Mouse (Mus musculus) heart, postnatal 0 days (tissue): ENCODE data around the gene Olfr771. TPM values are rescaled to one million over a fixed set of nuclear protein-coding genes. Genes with fewer than 3 reads are reported as not detected.
"Not testable (repeated sequence)": the region's sequence is repeated elsewhere in the genome, so short reads cannot be mapped to it uniquely, and the experiment has no call there.

Source experiments
- ATAC-seq: fragments of 200-750 bp; cut with Nextera tagmentation; 2 replicates; pipeline ENCODE4 v1.8.0; 2017; ENCODE audit warnings: low read depth, moderate number of reproducible peaks, moderate library complexity; ENCODE audit not compliant: insufficient read depth
- DNase-seq: peaks from one replicate; pipeline ENCODE4 v3.0.0-alpha.2; 2016; ENCODE audit warnings: low spot score
- H3K27ac ChIP-seq: fragments of 300-500 bp; sonication (generic); 2 replicates; pipeline ENCODE4 v1.5.1; 2014; ENCODE audit warnings: low read depth, mild to moderate bottlenecking
- H3K27me3 ChIP-seq: fragments of 300-500 bp; sonication (generic); 2 replicates; pipeline ENCODE4 v1.6.1; 2014; ENCODE audit warnings: low read length, mixed read lengths; ENCODE audit not compliant: control insufficient read depth, insufficient read depth
- H3K36me3 ChIP-seq: fragments of 300-500 bp; sonication (generic); replicated peaks from 2 replicates; pipeline ENCODE4 v1.6.1; 2014; ENCODE audit warnings: low read length, mixed read lengths; ENCODE audit not compliant: control insufficient read depth, insufficient read depth
- H3K4me1 ChIP-seq: fragments of 300-500 bp; sonication (generic); 2 replicates; pipeline ENCODE4 v1.6.1; 2014; ENCODE audit warnings: antibody characterized with exemption; ENCODE audit not compliant: control insufficient read depth, insufficient read depth
- H3K4me2 ChIP-seq: fragments of 300-500 bp; sonication (generic); 2 replicates; pipeline ENCODE4 v1.6.1; 2014; ENCODE audit warnings: low read depth, mild to moderate bottlenecking, low read length, moderate library complexity
- H3K4me3 ChIP-seq: fragments of 300-500 bp; sonication (generic); 2 replicates; pipeline ENCODE4 v1.5.1; 2014; ENCODE audit warnings: low read depth, low read length
- H3K9ac ChIP-seq: fragments of 300-500 bp; sonication (generic); replicated peaks from 2 replicates; pipeline ENCODE4 v1.6.1; 2014; ENCODE audit warnings: low read depth, low read length, mixed read lengths
- H3K9me3 ChIP-seq: fragments of 300-500 bp; sonication (generic); replicated peaks from 2 replicates; pipeline ENCODE4 v1.6.1; 2016; ENCODE audit warnings: low read length; ENCODE audit not compliant: control insufficient read depth
- CTCF ChIP-seq: IDR thresholded peaks from 2 replicates; pipeline ENCODE4 v1.5.1; 2016; ENCODE audit warnings: antibody characterized with exemption, control low read depth, low read depth
- EP300 ChIP-seq: IDR thresholded peaks from 2 replicates; pipeline ENCODE4 v1.6.1; 2016; ENCODE audit warnings: antibody characterized with exemption, low read depth
- WGBS: fragments of 180-500 bp; shearing (Covaris S2); extraction: QIAGEN DNeasy Blood & Tissue Kit; methylation state at CpG from one replicate; pipeline ENCODE4 v1.1.7; 2014; 5-methylcytosine and 5-hydroxymethylcytosine counted together
- polyA plus RNA-seq: library from polyadenylated mRNA; unstranded; fragments of >200 nt; fragmentation: Nextera tagmentation; extraction: Ambion mirVana; gene quantifications from 2 replicates; pipeline ENCODE4 v1.2.1, GENCODE M21; 2015
- total RNA-seq: library from RNA; depleted of rRNA; stranded (reverse); fragments of >200 nt; gene quantifications from 2 replicates; pipeline ENCODE4 v1.2.3, GENCODE M21; 2014; ENCODE audit warnings: low replicate concordance; rRNA removed

The Olfr771 gene
- total RNA-seq (not detected in 2 replicates), polyA plus RNA-seq (not detected in 2 replicates)

DNA sequence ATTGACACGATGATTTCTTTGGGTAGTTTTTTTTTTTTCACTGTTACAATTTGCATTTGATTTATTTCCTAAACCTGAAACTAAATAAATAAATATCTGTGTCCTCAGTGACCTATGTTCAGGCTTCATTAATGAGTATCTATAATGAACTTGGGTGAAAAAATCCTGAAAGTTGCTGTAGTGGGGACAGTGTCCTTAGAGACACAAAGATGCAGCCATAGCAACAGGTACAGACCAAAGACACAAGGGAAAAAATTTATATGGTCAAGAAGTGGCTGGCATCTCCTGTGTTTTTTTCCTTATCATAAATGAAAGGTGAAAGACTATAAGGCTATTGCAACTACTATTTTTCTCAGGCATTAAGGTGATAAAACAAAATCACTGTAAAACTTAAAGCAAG, at the start of gene Olfr771:
Gene Olfr771 (minus strand): TSS at position 101 of the 400 bp plus-strand sequence.
- Histone ChIP-seq H3K4me2 (no peak within 1 kb of the TSS), H3K27me3 (no peaks in the 10 kb centered on the region), H3K4me3 (no peak within 1 kb of the TSS), H3K4me1 (no peaks in the 10 kb centered on the region), H3K36me3 (no peaks in the 10 kb centered on the region), H3K27ac (no peak within 1 kb of the TSS), H3K9ac (no peak within 1 kb of the TSS), H3K9me3 (no peaks in the 10 kb centered on the region)
- WGBS, result 67% methylated on average over 1 of the region's 1 CpGs
- no peak for DNase-seq
- no peak for ATAC-seq
- TF ChIP-seq CTCF (no peak), EP300 (no peak)

DNA sequence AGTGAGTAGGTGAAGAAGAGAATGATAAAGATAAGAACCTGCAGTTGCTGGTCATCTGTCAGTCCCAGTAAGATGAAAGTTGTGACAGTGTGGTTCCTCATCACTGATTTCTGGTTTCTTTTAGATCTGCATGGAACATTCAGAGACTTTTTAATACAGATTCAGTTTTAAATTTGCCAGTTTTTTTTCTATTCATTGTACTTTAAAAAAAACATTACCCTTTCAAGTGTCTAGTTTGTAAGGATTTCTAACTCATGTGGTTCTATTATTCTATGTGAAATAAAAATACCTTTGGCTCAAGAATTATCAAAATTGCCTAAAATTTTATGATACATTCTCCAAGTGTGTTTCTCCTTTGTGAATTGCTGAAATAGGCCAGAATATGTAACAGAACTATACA, 22.8 kb upstream of the Olfr771 start, which contains the start of gene Olfr773:
Gene Olfr773 (minus strand): TSS at position 101 of the 400 bp plus-strand sequence.
- not testable (repeated sequence) for H3K4me2 ChIP-seq, H3K4me1 ChIP-seq, H3K4me3 ChIP-seq, H3K9me3 ChIP-seq, H3K36me3 ChIP-seq, ATAC-seq, H3K27ac ChIP-seq, H3K9ac ChIP-seq, H3K27me3 ChIP-seq, DNase-seq

DNA sequence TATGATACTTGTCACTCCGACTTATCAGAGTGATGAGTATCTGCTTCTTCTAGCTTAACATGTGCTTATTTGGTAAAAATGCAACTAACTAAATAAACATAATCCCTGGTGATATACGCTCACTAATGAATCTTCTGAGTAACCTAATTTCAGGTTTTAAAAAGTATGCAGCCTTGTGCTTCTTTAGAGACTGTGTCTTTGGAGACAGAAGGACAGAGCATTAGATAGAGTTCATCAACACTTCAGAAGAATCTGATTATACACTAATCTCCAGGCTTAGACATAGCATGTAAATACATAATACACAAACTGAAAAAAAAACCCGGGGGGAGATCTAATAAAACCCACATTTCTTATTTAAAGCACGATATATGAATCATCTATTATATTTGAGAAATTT, 13.3 kb upstream of the Olfr771 start, which contains the start of gene Olfr772:
Gene Olfr772 (minus strand): TSS at position 101 of the 400 bp plus-strand sequence.
- H3K9ac ChIP-seq, H3K27ac ChIP-seq, H3K27me3 ChIP-seq, H3K4me3 ChIP-seq, H3K9me3 ChIP-seq, H3K36me3 ChIP-seq, DNase-seq, H3K4me2 ChIP-seq, H3K4me1 ChIP-seq, ATAC-seq: not testable (repeated sequence)
- 50% methylated on average over 3 of the region's 4 CpGs for WGBS

DNA sequence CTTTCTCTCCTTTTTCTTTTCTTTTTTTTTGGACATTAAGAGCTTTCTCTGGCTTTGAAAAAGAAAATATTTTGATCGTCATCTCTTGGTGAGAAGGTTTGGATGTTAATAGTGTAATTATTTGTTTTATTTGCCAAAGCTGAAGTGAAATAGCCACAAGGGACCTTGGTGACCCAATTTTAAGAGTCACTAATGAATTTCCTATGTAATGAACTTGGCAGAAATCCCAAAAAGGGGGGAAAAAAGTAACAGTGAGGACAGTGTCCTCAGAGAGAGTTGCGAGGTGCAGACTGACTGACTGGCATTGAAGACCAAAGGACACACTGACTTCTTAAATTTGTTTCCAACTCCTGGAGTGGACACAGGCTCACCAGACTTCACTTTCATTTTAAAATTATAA, 25.7 kb downstream of the Olfr771 start, which contains the start of gene Olfr770:
Gene Olfr770 (minus strand): TSS at position 101 of the 400 bp plus-strand sequence.
- TF ChIP-seq CTCF, result no peak
- no peak for TF ChIP-seq EP300
- DNase-seq (no peak), ATAC-seq (no peak)
- Histone ChIP-seq H3K36me3 (no peaks in the 10 kb centered on the region), H3K9ac (no peak within 1 kb of the TSS), H3K4me2 (no peak within 1 kb of the TSS), H3K27ac (no peak within 1 kb of the TSS), H3K4me1 (no peaks in the 10 kb centered on the region), H3K27me3 (no peaks in the 10 kb centered on the region), H3K4me3 (no peak within 1 kb of the TSS), H3K9me3 (no peaks in the 10 kb centered on the region)
- 76% methylated on average over 2 of the region's 2 CpGs for whole genome bisulfite sequencing

DNA sequence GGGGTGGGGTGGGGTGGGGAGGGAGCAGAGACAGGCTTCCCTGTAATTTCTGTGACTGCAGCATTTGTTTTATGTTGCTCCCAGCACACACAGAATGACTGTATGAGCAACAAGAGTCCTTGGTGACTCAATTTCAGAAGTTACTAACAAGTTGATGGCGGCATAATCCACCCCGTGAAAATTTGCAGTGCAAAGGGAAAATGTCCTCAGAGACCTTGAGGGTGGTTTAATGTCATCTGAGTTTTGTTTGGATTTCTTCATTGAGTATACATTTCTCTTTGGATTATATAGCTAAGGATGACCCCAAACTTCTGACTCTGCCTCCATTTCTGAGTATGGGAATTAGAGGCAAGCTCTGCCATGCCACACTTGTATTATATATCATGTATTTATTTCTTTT, 46.8 kb downstream of the Olfr771 start, which contains the start of gene Olfr769:
Gene Olfr769 (minus strand): TSS at position 101 of the 400 bp plus-strand sequence.
- ATAC-seq (no peak), DNase-seq (no peak)
- 70% methylated on average over 2 of the region's 2 CpGs for WGBS
- H3K9ac ChIP-seq, result no peak within 1 kb of the TSS
- H3K9me3 ChIP-seq, result peaks cover 5% of the 10 kb centered on the region; the same call in 1 of the 2 replicates
- H3K4me1 ChIP-seq, result no peaks in the 10 kb centered on the region
- no peak within 1 kb of the TSS for H3K4me2 ChIP-seq
- no peak for TF ChIP-seq CTCF
- no peak for TF ChIP-seq EP300
- H3K27ac ChIP-seq, result no peak within 1 kb of the TSS
- no peaks in the 10 kb centered on the region for H3K27me3 ChIP-seq
- no peaks in the 10 kb centered on the region for H3K36me3 ChIP-seq
- H3K4me3 ChIP-seq, result no peak within 1 kb of the TSS

DNA sequence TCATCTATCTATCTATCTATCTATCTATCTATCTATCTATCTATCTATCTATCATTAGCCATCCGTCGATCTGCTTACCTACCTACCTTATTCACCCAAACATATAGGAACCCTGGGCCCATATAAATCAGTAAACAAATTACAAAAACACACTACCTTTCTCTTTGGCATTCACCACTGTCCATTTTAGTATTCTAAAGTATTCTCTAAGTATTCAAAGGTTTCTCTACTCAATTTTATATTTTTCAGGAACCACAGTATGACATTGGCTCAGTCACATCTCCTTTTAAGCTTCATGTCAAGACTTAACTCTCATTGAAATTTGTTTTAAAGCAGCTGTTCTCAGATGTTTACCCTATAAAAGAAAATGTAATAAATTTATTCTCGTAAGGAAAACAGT, 49.4 kb downstream of the Olfr771 start:
- Histone ChIP-seq H3K36me3 (no peaks in the 10 kb centered on the region), H3K4me2 (no peak overlapping the region), H3K9me3 (no peaks in the 10 kb centered on the region), H3K27ac (no peak overlapping the region), H3K9ac (no peak overlapping the region), H3K4me3 (no peak overlapping the region), H3K4me1 (no peaks in the 10 kb centered on the region), H3K27me3 (no peaks in the 10 kb centered on the region)
- ATAC-seq (no peak), DNase-seq (no peak)
- WGBS, result 93% methylated on average over 3 of the region's 3 CpGs
- TF ChIP-seq EP300 (no peak), CTCF (no peak)

Other genes with a start within 250 kb of the Olfr771 start
- 7.6 and 14.3 TPM in 2 replicates for gene Rdh5, start 241.9 kb downstream of the Olfr771 start, total RNA-seq
- gene Rdh5, start 241.9 kb downstream of the Olfr771 start, polyA plus RNA-seq, result 9.3 and 11.1 TPM in 2 replicates
- gene Bloc1s1, start 240.7 kb downstream of the Olfr771 start, total RNA-seq, result 121 and 130 TPM in 2 replicates
- gene Bloc1s1, start 240.7 kb downstream of the Olfr771 start, polyA plus RNA-seq, result 292 and 295 TPM in 2 replicates
- gene Itga7, start 230.9 kb downstream of the Olfr771 start, total RNA-seq, result 22.3 and 41.4 TPM in 2 replicates
- gene Itga7, start 230.9 kb downstream of the Olfr771 start, polyA plus RNA-seq, result 18.5 and 22.7 TPM in 2 replicates
- gene Mettl7b, start 203.8 kb downstream of the Olfr771 start, total RNA-seq, result not detected in 2 replicates
- not detected in 2 replicates for gene Mettl7b, start 203.8 kb downstream of the Olfr771 start, polyA plus RNA-seq
- not detected in 2 replicates for gene Olfr9, start 175.3 kb downstream of the Olfr771 start, total RNA-seq
- not detected in 2 replicates for gene Olfr9, start 175.3 kb downstream of the Olfr771 start, polyA plus RNA-seq
- gene Olfr763, start 154.0 kb downstream of the Olfr771 start, total RNA-seq, result not detected in 2 replicates
- gene Olfr763, start 154.0 kb downstream of the Olfr771 start, polyA plus RNA-seq, result not detected in 2 replicates
- gene Olfr764-ps1, start 124.9 kb downstream of the Olfr771 start, total RNA-seq, result not detected in 2 replicates
- not detected in 2 replicates for gene Olfr764-ps1, start 124.9 kb downstream of the Olfr771 start, polyA plus RNA-seq
- gene Olfr765, start 114.8 kb downstream of the Olfr771 start, total RNA-seq, result not detected in 2 replicates
- not detected in 2 replicates for gene Olfr765, start 114.8 kb downstream of the Olfr771 start, polyA plus RNA-seq
- not detected in 2 replicates for gene Olfr766-ps1, start 95.8 kb downstream of the Olfr771 start, total RNA-seq
- not detected in 2 replicates for gene Olfr766-ps1, start 95.8 kb downstream of the Olfr771 start, polyA plus RNA-seq
- gene Olfr767, start 81.8 kb downstream of the Olfr771 start, total RNA-seq, result not detected in 2 replicates
- not detected in 2 replicates for gene Olfr767, start 81.8 kb downstream of the Olfr771 start, polyA plus RNA-seq
- gene Olfr768, start 65.4 kb downstream of the Olfr771 start, total RNA-seq, result not detected in 2 replicates
- gene Olfr768, start 65.4 kb downstream of the Olfr771 start, polyA plus RNA-seq, result not detected in 2 replicates
- not detected in 2 replicates for gene Olfr769, start 46.9 kb downstream of the Olfr771 start, total RNA-seq
- gene Olfr769, start 46.9 kb downstream of the Olfr771 start, polyA plus RNA-seq, result not detected in 2 replicates
- not detected in 2 replicates for gene Olfr770, start 25.8 kb downstream of the Olfr771 start, total RNA-seq
- gene Olfr770, start 25.8 kb downstream of the Olfr771 start, polyA plus RNA-seq, result not detected in 2 replicates
- not detected in 2 replicates for gene Olfr772, start 13.2 kb upstream of the Olfr771 start, total RNA-seq
- gene Olfr772, start 13.2 kb upstream of the Olfr771 start, polyA plus RNA-seq, result not detected in 2 replicates
- gene Olfr773, start 22.7 kb upstream of the Olfr771 start, total RNA-seq, result not detected in 2 replicates
- not detected in 2 replicates for gene Olfr773, start 22.7 kb upstream of the Olfr771 start, polyA plus RNA-seq
- not detected in 2 replicates for gene Olfr774, start 71.5 kb upstream of the Olfr771 start, total RNA-seq
- not detected in 2 replicates for gene Olfr774, start 71.5 kb upstream of the Olfr771 start, polyA plus RNA-seq
- not detected in 2 replicates for gene Olfr775, start 83.7 kb upstream of the Olfr771 start, total RNA-seq
- not detected in 2 replicates for gene Olfr775, start 83.7 kb upstream of the Olfr771 start, polyA plus RNA-seq
- not detected in 2 replicates for gene Olfr776, start 94.4 kb upstream of the Olfr771 start, total RNA-seq
- gene Olfr776, start 94.4 kb upstream of the Olfr771 start, polyA plus RNA-seq, result not detected in 2 replicates
- gene Olfr777, start 106.7 kb upstream of the Olfr771 start, total RNA-seq, result not detected in 2 replicates
- not detected in 2 replicates for gene Olfr777, start 106.7 kb upstream of the Olfr771 start, polyA plus RNA-seq
- gene Olfr780, start 153.4 kb upstream of the Olfr771 start, total RNA-seq, result not detected in 2 replicates
- gene Olfr780, start 153.4 kb upstream of the Olfr771 start, polyA plus RNA-seq, result not detected in 2 replicates
- not detected in 2 replicates for gene Olfr781, start 164.1 kb upstream of the Olfr771 start, total RNA-seq
- not detected in 2 replicates for gene Olfr781, start 164.1 kb upstream of the Olfr771 start, polyA plus RNA-seq
- not detected in 2 replicates for gene Olfr782, start 184.1 kb upstream of the Olfr771 start, total RNA-seq
- gene Olfr782, start 184.1 kb upstream of the Olfr771 start, polyA plus RNA-seq, result not detected in 2 replicates
- 0.27 TPM in 1 of 2 replicates, not detected in the other for gene Olfr784, start 219.3 kb upstream of the Olfr771 start, total RNA-seq
- not detected in 2 replicates for gene Olfr784, start 219.3 kb upstream of the Olfr771 start, polyA plus RNA-seq
- gene Olfr785, start 240.7 kb upstream of the Olfr771 start, total RNA-seq, result not detected in 2 replicates
- gene Olfr785, start 240.7 kb upstream of the Olfr771 start, polyA plus RNA-seq, result not detected in 2 replicates